Mouse (Mus musculus) brain, embryonic 14.5 days (tissue): Measurements from ENCODE around the gene Arhgap27.

Source experiments
- CTCF ChIP-seq: fragments of 200-500 bp; IDR thresholded peaks from 2 replicates; pipeline ENCODE4 v1.5.1; 2012; ENCODE audit warnings: inconsistent platforms, mild to moderate bottlenecking, moderate library complexity, borderline replicate concordance; ENCODE audit not compliant: insufficient read depth, insufficient read length; ENCODE audit errors: extremely low read depth
- POLR2A ChIP-seq: fragments of 200-500 bp; IDR thresholded peaks from 2 replicates; pipeline ENCODE4 v1.6.1; 2012; ENCODE audit warnings: mild to moderate bottlenecking, inconsistent platforms, borderline replicate concordance; ENCODE audit not compliant: poor library complexity, insufficient read depth, insufficient read length, severe bottlenecking; ENCODE audit errors: extremely low read depth

- TF ChIP-seq POLR2A (no peak), CTCF (no peak)
Measured at GRCm38 (mm10) chr11:103314736-103315374, 48.6 kb downstream of the Arhgap27 start.
